Mouse (Mus musculus) mature B cell (primary cell): ENCODE data around the gene Pnma5.
"Not testable (repeated sequence)": the region's sequence is repeated elsewhere in the genome, so short reads cannot be mapped to it uniquely, and the experiment has no call there.

Source experiments
- in situ Hi-C: fragments of 300-500 bp; cut with MboI; formaldehyde crosslinking; loops from 2 replicates; pipeline ENCODE4 v1.14.3; 2019

The Pnma5 gene

GRCm38 (mm10) chrX:73037003-73037402 is at the start of gene Pnma5:
Gene Pnma5, minus strand, starts transcription at chrX:73037103.
- in situ Hi-C loops: loop anchor here (25.0 kb wide), 1 partner anchor 625 kb away; the partner anchor contains the start of genes Pnck and Slc6a8

- in situ Hi-C loops: not testable (repeated sequence)
Measured at GRCm38 (mm10) chrX:73082267-73083055, 45.6 kb upstream of the Pnma5 start, which contains the start of gene Xlr4a. Gene Xlr4a, minus strand, starts transcription at chrX:73082478.

GRCm38 (mm10) chrX:73066765-73067312 is 29.9 kb upstream of the Pnma5 start:
- in situ Hi-C loops: not testable (repeated sequence)

GRCm38 (mm10) chrX:73064415-73064793 is 27.5 kb upstream of the Pnma5 start, which contains the start of gene Pnma3:
Gene Pnma3, plus strand, starts transcription at chrX:73064787.
- in situ Hi-C loops: no loop called here

- in situ Hi-C loops: no loop called here
Measured at GRCm38 (mm10) chrX:73063512-73064414, 26.9 kb upstream of the Pnma5 start.

GRCm38 (mm10) chrX:73062323-73062722 is 25.4 kb upstream of the Pnma5 start:
- in situ Hi-C loops: no loop called here

- in situ Hi-C loops: no loop called here
Measured at GRCm38 (mm10) chrX:73061528-73061927, 24.6 kb upstream of the Pnma5 start.

GRCm38 (mm10) chrX:73053860-73054563 is 17.1 kb upstream of the Pnma5 start:
- in situ Hi-C loops: no loop called here

- in situ Hi-C loops: loop anchor here (25.0 kb wide), 1 partner anchor 623 kb away; the partner anchor contains the start of genes Pnck and Slc6a8
Measured at GRCm38 (mm10) chrX:73039666-73040065, 2.8 kb upstream of the Pnma5 start.

GRCm38 (mm10) chrX:73038831-73039230 is 1.9 kb upstream of the Pnma5 start:
- in situ Hi-C loops: loop anchor here (25.0 kb wide), 1 partner anchor 623 kb away; the partner anchor contains the start of genes Pnck and Slc6a8

- in situ Hi-C loops: no loop called here
Measured at GRCm38 (mm10) chrX:73012846-73013245, 24.1 kb downstream of the Pnma5 start.

GRCm38 (mm10) chrX:73007597-73008479 is 29.1 kb downstream of the Pnma5 start:
- in situ Hi-C loops: no loop called here

GRCm38 (mm10) chrX:73005678-73006077 is 31.2 kb downstream of the Pnma5 start:
- in situ Hi-C loops: no loop called here

- in situ Hi-C loops: no loop called here
Measured at GRCm38 (mm10) chrX:73003110-73003509, 33.8 kb downstream of the Pnma5 start.

- in situ Hi-C loops: no loop called here
Measured at GRCm38 (mm10) chrX:72995542-72995941, 41.4 kb downstream of the Pnma5 start.

- in situ Hi-C loops: no loop called here
Measured at GRCm38 (mm10) chrX:72992291-72992919, 44.5 kb downstream of the Pnma5 start.

GRCm38 (mm10) chrX:72990581-72990980 is 46.3 kb downstream of the Pnma5 start:
- in situ Hi-C loops: no loop called here

- in situ Hi-C loops: no loop called here
Measured at GRCm38 (mm10) chrX:72988431-72988830, 48.5 kb downstream of the Pnma5 start.

- in situ Hi-C loops: no loop called here
Measured at GRCm38 (mm10) chrX:72987520-72987905, 49.4 kb downstream of the Pnma5 start.
